Mouse (Mus musculus) c-Kit-positive CD71-positive TER-119-positive erythroid progenitor cells, embryonic 14.5 days (primary cell): Measurements from ENCODE around the gene Ccni.

Experiments
- DNase-seq: peaks from one replicate; pipeline ENCODE4 v3.0.0-alpha.2; 2013; ENCODE audit warnings: low spot score

The Ccni gene

GRCm38 (mm10) chr5:93206109-93207005 lies at the start of gene Ccni, which contains the start of gene 2010109A12Rik:
TSS of gene Ccni (minus strand) at chr5:93206495.
TSS of gene 2010109A12Rik (plus strand) at chr5:93206518.
- DNase-seq, result peak; percentile 95

- no peak for DNase-seq
Measured at GRCm38 (mm10) chr5:93255759-93256265, 49.5 kb upstream of the Ccni start.

GRCm38 (mm10) chr5:93251001-93251760 lies 44.9 kb upstream of the Ccni start:
- no peak for DNase-seq

- no peak for DNase-seq
Measured at GRCm38 (mm10) chr5:93249940-93250578, 43.8 kb upstream of the Ccni start.

GRCm38 (mm10) chr5:93245280-93245679 lies 39.0 kb upstream of the Ccni start:
- no peak for DNase-seq

- peak; percentile 90 for DNase-seq
Measured at GRCm38 (mm10) chr5:93239590-93240544, 33.6 kb upstream of the Ccni start.

- no peak for DNase-seq
Measured at GRCm38 (mm10) chr5:93236541-93236940, 30.2 kb upstream of the Ccni start.

GRCm38 (mm10) chr5:93235888-93236287 lies 29.6 kb upstream of the Ccni start:
- DNase-seq, result no peak

GRCm38 (mm10) chr5:93234605-93235004 lies 28.3 kb upstream of the Ccni start:
- DNase-seq, result no peak

- no peak for DNase-seq
Measured at GRCm38 (mm10) chr5:93234130-93234529, 27.8 kb upstream of the Ccni start.

GRCm38 (mm10) chr5:93232838-93233237 lies 26.5 kb upstream of the Ccni start:
- no peak for DNase-seq

- no peak for DNase-seq
Measured at GRCm38 (mm10) chr5:93231721-93232120, 25.4 kb upstream of the Ccni start.

- no peak for DNase-seq
Measured at GRCm38 (mm10) chr5:93229527-93229926, 23.2 kb upstream of the Ccni start.

GRCm38 (mm10) chr5:93227157-93227556 lies 20.9 kb upstream of the Ccni start:
- no peak for DNase-seq

- no peak for DNase-seq
Measured at GRCm38 (mm10) chr5:93224549-93224948, 18.3 kb upstream of the Ccni start.

- no peak for DNase-seq
Measured at GRCm38 (mm10) chr5:93221661-93222060, 15.4 kb upstream of the Ccni start.

- no peak for DNase-seq
Measured at GRCm38 (mm10) chr5:93218375-93218774, 12.1 kb upstream of the Ccni start.

- DNase-seq, result no peak
Measured at GRCm38 (mm10) chr5:93207555-93207954, 1.3 kb upstream of the Ccni start.

GRCm38 (mm10) chr5:93207006-93207348 lies 682 bp upstream of the Ccni start:
- DNase-seq, result no peak

GRCm38 (mm10) chr5:93205371-93206108 lies 755 bp downstream of the Ccni start:
- peak; percentile 46 for DNase-seq
